In the genomic region with DNA sequence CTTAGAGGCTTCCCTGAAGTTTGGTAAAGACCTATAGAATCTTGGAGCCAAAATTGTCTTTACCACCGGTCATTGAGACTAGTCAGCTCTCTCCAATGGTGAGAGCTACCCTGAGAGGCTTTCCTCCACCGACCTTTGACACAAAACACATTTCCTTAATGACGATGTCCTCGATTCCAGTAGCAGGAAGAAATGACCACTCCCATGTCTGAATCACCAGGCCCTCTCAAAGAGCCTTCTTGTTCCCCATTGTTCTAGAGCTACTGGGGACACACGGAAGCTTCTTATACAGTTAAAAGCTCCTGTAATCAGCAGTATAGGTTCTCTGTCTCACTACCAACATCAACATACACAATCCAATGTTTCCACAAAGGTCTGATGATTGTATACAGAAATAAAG, we compare ENCODE assay signal across 27 mouse cellular contexts. TPM values are rescaled to one million over a fixed set of nuclear protein-coding genes. Genes with fewer than 3 reads are reported as not detected.
DNase-seq lines count a peak whose midpoint lies in the region; ATAC-seq and TF ChIP-seq lines count a peak whose summit lies in the region.
"Had no signal": no experiment of that assay in that cellular context is flagged by ENCODE, and none has a peak within 500 bp of the region (broad histone marks: within the 10 kb centered on the region; RNA-seq: fewer than 3 reads in every experiment).

No protein-coding gene starts in this region.

- peak; percentile 44 for ATAC-seq in intestine, embryonic 16.5 days
- no peak for ATAC-seq in intestine, embryonic 15.5 days
- ATAC-seq in intestine, postnatal 0 days, result peak; percentile 73; the same call in 1 of the 2 replicates
- ATAC-seq in stomach, postnatal 0 days (ENCODE audit: low FRiP score, low TSS enrichment), result peak; percentile 89
- ATAC-seq: forebrain, embryonic 13.5 days; forebrain, embryonic 16.5 days; hindbrain, postnatal 0 days; Patski had no signal

- H3K36me3 ChIP-seq in intestine, embryonic 16.5 days (ENCODE audit: control insufficient read depth, insufficient read depth, low read length), result no peaks in the 10 kb centered on the region
- no peaks in the 10 kb centered on the region for H3K36me3 ChIP-seq in intestine, embryonic 15.5 days
- H3K36me3 ChIP-seq in intestine, postnatal 0 days (ENCODE audit: control insufficient read depth, insufficient read depth), result no peaks in the 10 kb centered on the region
- H3K36me3 ChIP-seq in stomach, postnatal 0 days (ENCODE audit: control insufficient read depth, insufficient read depth, low read length), result no peaks in the 10 kb centered on the region
- H3K36me3 ChIP-seq: forebrain, embryonic 10.5 days; G1E; heart, embryonic 12.5 days; heart, embryonic 15.5 days had no signal

- no peak for TF ChIP-seq EP300 in stomach, postnatal 0 days (optimal IDR thresholded peaks at IDR 0.05)

- TF ChIP-seq CTCF in intestine, postnatal 0 days (IDR thresholded peaks at IDR 0.05; ENCODE audit: low read depth), result no peak
- TF ChIP-seq CTCF in stomach, postnatal 0 days (IDR thresholded peaks at IDR 0.05; ENCODE audit: low read depth), result no peak

- no peaks in the 10 kb centered on the region for H3K27me3 ChIP-seq in intestine, embryonic 16.5 days (replicated peaks; ENCODE audit: control insufficient read depth, insufficient read depth, low read length)
- no peaks in the 10 kb centered on the region for H3K27me3 ChIP-seq in intestine, embryonic 15.5 days (replicated peaks)
- H3K27me3 ChIP-seq in intestine, postnatal 0 days (replicated peaks; ENCODE audit: control insufficient read depth, insufficient read depth, low read length), result no peaks in the 10 kb centered on the region
- no peaks in the 10 kb centered on the region for H3K27me3 ChIP-seq in stomach, postnatal 0 days (ENCODE audit: control insufficient read depth, insufficient read depth, low read length)
- H3K27me3 ChIP-seq: CH12.LX; forebrain, embryonic 13.5 days; heart, embryonic 12.5 days; heart, embryonic 15.5 days; Patski had no signal

- no peak overlapping the region for H3K4me2 ChIP-seq in intestine, embryonic 16.5 days (ENCODE audit: low read depth, low read length)
- no peak overlapping the region for H3K4me2 ChIP-seq in intestine, embryonic 15.5 days (replicated peaks)
- no peak overlapping the region for H3K4me2 ChIP-seq in intestine, postnatal 0 days (replicated peaks; ENCODE audit: low read depth)
- H3K4me2 ChIP-seq in stomach, postnatal 0 days (replicated peaks; ENCODE audit: low read depth), result no peak overlapping the region
- H3K4me2 ChIP-seq: forebrain, embryonic 13.5 days; heart, embryonic 12.5 days; heart, embryonic 15.5 days; hindbrain, embryonic 14.5 days had no signal

- no peaks in the 10 kb centered on the region for H3K4me1 ChIP-seq in intestine, embryonic 16.5 days (ENCODE audit: control insufficient read depth, insufficient read depth, low read length)
- H3K4me1 ChIP-seq in intestine, embryonic 15.5 days (replicated peaks), result no peaks in the 10 kb centered on the region
- 0 out of 2 replicates have a peak, but pooled peaks cover 5% of the 10 kb centered on the region for H3K4me1 ChIP-seq in intestine, postnatal 0 days (replicated peaks; ENCODE audit: control insufficient read depth, insufficient read depth, low read length)
- no peaks in the 10 kb centered on the region for H3K4me1 ChIP-seq in stomach, postnatal 0 days (replicated peaks; ENCODE audit: control insufficient read depth, insufficient read depth)
- H3K4me1 ChIP-seq: forebrain, embryonic 10.5 days; forebrain, embryonic 13.5 days; heart, embryonic 12.5 days; heart, embryonic 15.5 days had no signal

- no peak overlapping the region for H3K4me3 ChIP-seq in intestine, embryonic 16.5 days (ENCODE audit: low read length)
- H3K4me3 ChIP-seq in intestine, embryonic 15.5 days (replicated peaks), result no peak overlapping the region
- no peak overlapping the region for H3K4me3 ChIP-seq in intestine, postnatal 0 days (ENCODE audit: low read depth, low read length)
- no peak overlapping the region for H3K4me3 ChIP-seq in stomach, postnatal 0 days (ENCODE audit: low read depth, low read length)
- H3K4me3 ChIP-seq: forebrain, embryonic 10.5 days; forebrain, embryonic 13.5 days; gastrocnemius, adult 2 months; heart, embryonic 12.5 days; heart, embryonic 15.5 days had no signal

- DNase-seq in lung, postnatal 25 days (ENCODE audit: low spot score), result peak; percentile 31
- DNase-seq in lung, adult 18-20 months, result no peak
- peak; percentile 28 for DNase-seq in stomach, postnatal 0 days (ENCODE audit: low spot score)
- DNase-seq in embryo, embryonic 10 days (ENCODE audit: low spot score), result no peak
- DNase-seq: adrenal gland, postnatal 10 days; adrenal gland, postnatal 36 days; B cell, adult 2 months; cerebellum, adult 11 months; cerebellum, postnatal 25 days; gastrocnemius, adult 2 months; gastrocnemius, postnatal 14 days; heart, adult 18-20 months; heart, postnatal 10 days; heart, postnatal 4 days had no signal

- 53% methylated on average over 5 of the region's 5 CpGs for WGBS in intestine, embryonic 16.5 days
- WGBS in intestine, embryonic 15.5 days, result 59% methylated on average over 5 of the region's 5 CpGs
- 37% methylated on average over 5 of the region's 5 CpGs for WGBS in intestine, postnatal 0 days
- WGBS in stomach, postnatal 0 days, result 56% methylated on average over 5 of the region's 5 CpGs

- H3K27ac ChIP-seq in intestine, embryonic 16.5 days (ENCODE audit: low read length), result no peak overlapping the region
- H3K27ac ChIP-seq in intestine, embryonic 15.5 days, result no peak overlapping the region
- H3K27ac ChIP-seq in intestine, postnatal 0 days (ENCODE audit: low read depth, low read length), result 0 out of 2 replicates have a peak overlapping the region, but pooled peaks have one; percentile 22
- H3K27ac ChIP-seq in stomach, postnatal 0 days (replicated peaks), result peak overlapping the region; percentile 49
- H3K27ac ChIP-seq: forebrain, embryonic 10.5 days; forebrain, embryonic 13.5 days; gastrocnemius, adult 2 months; heart, embryonic 15.5 days; hindbrain, embryonic 14.5 days; hindbrain, postnatal 0 days had no signal

- no peaks in the 10 kb centered on the region for H3K9me3 ChIP-seq in intestine, embryonic 16.5 days (ENCODE audit: control insufficient read depth, low read length)
- no peaks in the 10 kb centered on the region for H3K9me3 ChIP-seq in intestine, embryonic 15.5 days
- H3K9me3 ChIP-seq in intestine, postnatal 0 days (ENCODE audit: control insufficient read depth), result no peaks in the 10 kb centered on the region
- H3K9me3 ChIP-seq in stomach, postnatal 0 days (ENCODE audit: control insufficient read depth, low read length), result no peaks in the 10 kb centered on the region
- H3K9me3 ChIP-seq: forebrain, embryonic 13.5 days; G1E; heart, embryonic 15.5 days had no signal

- no peak overlapping the region for H3K9ac ChIP-seq in intestine, embryonic 16.5 days (ENCODE audit: low read depth, low read length)
- H3K9ac ChIP-seq in intestine, embryonic 15.5 days, result no peak overlapping the region
- no peak overlapping the region for H3K9ac ChIP-seq in intestine, postnatal 0 days (ENCODE audit: low read depth, low read length)
- no peak overlapping the region for H3K9ac ChIP-seq in stomach, postnatal 0 days (ENCODE audit: low read length)
- H3K9ac ChIP-seq: forebrain, embryonic 13.5 days; heart, embryonic 12.5 days; heart, embryonic 15.5 days; hindbrain, embryonic 14.5 days had no signal

RNA-seq across cellular contexts. Expression of gene Abhd17c, which starts 36.5 kb away (rescaled TPM):
- polyA plus RNA-seq in intestine, embryonic 16.5 days (2015; fragmentation: Nextera tagmentation; extraction: Ambion mirVana), result 12.5 and 15.1 TPM in 2 replicates
- polyA plus RNA-seq in intestine, embryonic 15.5 days (2015; fragmentation: Nextera tagmentation; extraction: Ambion mirVana), result 90.4 and 95.3 TPM in 2 replicates
- polyA plus RNA-seq in intestine, postnatal 0 days (2015; fragmentation: Nextera tagmentation; extraction: Ambion mirVana), result 203 and 216 TPM in 2 replicates
- polyA plus RNA-seq in stomach, postnatal 0 days (2015; fragmentation: Nextera tagmentation; extraction: Ambion mirVana), result 59.7 and 60.9 TPM in 2 replicates

Comparison
In these comparisons a context has a peak if more than half of its experiments do, and no peak if none do; other contexts are left out.
1. H3K27ac ChIP-seq: peak in intestine, postnatal 0 days (single experiment) and stomach, postnatal 0 days (single experiment); none in intestine, embryonic 16.5 days (single experiment) and intestine, embryonic 15.5 days (single experiment).
2. DNase-seq: peak in lung, postnatal 25 days (single experiment) and stomach, postnatal 0 days (single experiment); none in lung, adult 18-20 months (0 of 2) and embryo, embryonic 10 days (single experiment).